In the genomic region with DNA sequence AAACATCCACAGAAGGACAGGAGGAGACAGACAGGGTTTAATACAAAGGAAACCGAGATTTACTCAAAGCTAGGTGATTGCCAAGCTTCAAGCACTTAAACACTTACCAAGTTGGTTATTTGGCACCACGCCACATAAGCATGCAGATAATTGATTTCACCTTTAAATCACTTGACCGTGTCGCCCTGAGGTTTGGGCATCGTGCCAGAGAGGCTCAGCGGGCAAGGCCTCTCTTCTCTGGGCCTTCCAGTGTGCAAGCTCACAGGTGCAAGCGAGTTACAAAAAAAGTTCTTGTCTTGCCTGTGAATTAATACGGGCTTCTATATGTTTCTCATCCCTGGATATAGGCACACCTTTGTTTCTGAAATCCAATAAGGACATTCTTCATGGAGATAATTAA, we compare ENCODE assay signal across 8 mouse cellular contexts.
DNase-seq lines count a peak whose midpoint lies in the region; ATAC-seq and TF ChIP-seq lines count a peak whose summit lies in the region.
"Had no signal": no experiment of that assay in that cellular context is flagged by ENCODE, and none has a peak within 500 bp of the region (broad histone marks: within the 10 kb centered on the region; RNA-seq: fewer than 3 reads in every experiment).

No protein-coding gene starts in this region.

- WGBS in hindbrain, embryonic 10.5 days = 76% methylated on average over 8 of the region's 8 CpGs
- WGBS in hindbrain, embryonic 11.5 days = 69% methylated on average over 8 of the region's 8 CpGs
- WGBS in embryonic facial prominence, embryonic 14.5 days = 16% methylated on average over 8 of the region's 8 CpGs
- WGBS in liver, postnatal 0 days (ENCODE audit: insufficient replicate concordance) = 59% methylated on average over 8 of the region's 8 CpGs

- H3K27me3 ChIP-seq in hindbrain, embryonic 10.5 days (ENCODE audit: insufficient read depth, poor library complexity, severe bottlenecking) = no peaks in the 10 kb centered on the region
- H3K27me3 ChIP-seq in hindbrain, embryonic 11.5 days (ENCODE audit: control insufficient read depth, insufficient read depth, low read length) = no peaks in the 10 kb centered on the region
- H3K27me3 ChIP-seq in embryonic facial prominence, embryonic 14.5 days (replicated peaks; ENCODE audit: control insufficient read depth, insufficient read depth, low read length) = no peaks in the 10 kb centered on the region
- no peaks in the 10 kb centered on the region for H3K27me3 ChIP-seq in liver, postnatal 0 days (ENCODE audit: insufficient read depth, low read length)
- H3K27me3 ChIP-seq: limb, embryonic 12.5 days had no signal

- no peaks in the 10 kb centered on the region for H3K36me3 ChIP-seq in hindbrain, embryonic 10.5 days
- no peaks in the 10 kb centered on the region for H3K36me3 ChIP-seq in hindbrain, embryonic 11.5 days (ENCODE audit: control insufficient read depth, insufficient read depth, low read length)
- no peaks in the 10 kb centered on the region for H3K36me3 ChIP-seq in embryonic facial prominence, embryonic 14.5 days (ENCODE audit: control insufficient read depth, insufficient read depth, low read length)
- H3K36me3 ChIP-seq in liver, postnatal 0 days (replicated peaks; ENCODE audit: insufficient read depth, low read length) = no peaks in the 10 kb centered on the region
- H3K36me3 ChIP-seq: limb, embryonic 12.5 days had no signal

- H3K9ac ChIP-seq in hindbrain, embryonic 11.5 days (ENCODE audit: low read depth, low read length) = no peak overlapping the region
- no peak overlapping the region for H3K9ac ChIP-seq in embryonic facial prominence, embryonic 14.5 days (ENCODE audit: low read depth, low read length)
- H3K9ac ChIP-seq in liver, postnatal 0 days (replicated peaks) = no peak overlapping the region
- H3K9ac ChIP-seq: limb, embryonic 12.5 days had no signal

- ATAC-seq in hindbrain, embryonic 11.5 days (ENCODE audit: low FRiP score) = no peak
- peak; percentile 51; the same call in 1 of the 2 replicates for ATAC-seq in embryonic facial prominence, embryonic 14.5 days (ENCODE audit: low read depth)
- no peak for ATAC-seq in liver, postnatal 0 days
- no peak for ATAC-seq in CD4-positive, CD25-positive, alpha-beta regulatory T cell, adult 4 months

- no peak for DNase-seq in hindbrain, embryonic 10.5 days (ENCODE audit: low spot score)
- no peak for DNase-seq in hindbrain, embryonic 11.5 days (ENCODE audit: low spot score)
- peak; percentile 19 to 31 for DNase-seq in adrenal gland, postnatal 36 days
- DNase-seq in embryonic facial prominence, embryonic 14.5 days (ENCODE audit: low spot score) = peak; percentile 83
- peak; percentile 29 for DNase-seq in liver, postnatal 0 days
- no peak for DNase-seq in layer of hippocampus, adult 2 months (ENCODE audit: low spot score in 2 of 2)

- H3K4me2 ChIP-seq in hindbrain, embryonic 11.5 days (replicated peaks; ENCODE audit: low read depth, low read length) = no peak overlapping the region
- no peak overlapping the region for H3K4me2 ChIP-seq in embryonic facial prominence, embryonic 14.5 days (ENCODE audit: low read depth, low read length)
- no peak overlapping the region for H3K4me2 ChIP-seq in liver, postnatal 0 days (ENCODE audit: low read depth, low read length)
- H3K4me2 ChIP-seq: limb, embryonic 12.5 days had no signal

- no peak for TF ChIP-seq EP300 in liver, postnatal 0 days (IDR thresholded peaks at IDR 0.05; ENCODE audit: low read depth)

- no peak for TF ChIP-seq CTCF in liver, postnatal 0 days (IDR thresholded peaks at IDR 0.05; ENCODE audit: low read depth)
- no peak for TF ChIP-seq CTCF in layer of hippocampus, adult 2 months (conservative IDR thresholded peaks at IDR 0.05)

- no peaks in the 10 kb centered on the region for H3K9me3 ChIP-seq in hindbrain, embryonic 10.5 days
- H3K9me3 ChIP-seq in hindbrain, embryonic 11.5 days (ENCODE audit: control insufficient read depth, low read length) = no peaks in the 10 kb centered on the region
- peaks cover 3% of the 10 kb centered on the region; the same call in 1 of the 2 replicates for H3K9me3 ChIP-seq in embryonic facial prominence, embryonic 14.5 days (ENCODE audit: control insufficient read depth, low read length)
- no peaks in the 10 kb centered on the region for H3K9me3 ChIP-seq in liver, postnatal 0 days (ENCODE audit: low read length)
- H3K9me3 ChIP-seq: limb, embryonic 12.5 days had no signal

- H3K4me1 ChIP-seq in hindbrain, embryonic 10.5 days (replicated peaks) = peaks cover 34% of the 10 kb centered on the region
- no peaks in the 10 kb centered on the region; the same call in 1 of the 2 replicates for H3K4me1 ChIP-seq in hindbrain, embryonic 11.5 days (replicated peaks; ENCODE audit: control insufficient read depth, insufficient read depth, low read length)
- H3K4me1 ChIP-seq in embryonic facial prominence, embryonic 14.5 days (ENCODE audit: control insufficient read depth, insufficient read depth, low read length) = peaks cover 17% of the 10 kb centered on the region
- H3K4me1 ChIP-seq in liver, postnatal 0 days (ENCODE audit: insufficient read depth) = no peaks in the 10 kb centered on the region

- no peak overlapping the region for H3K4me3 ChIP-seq in hindbrain, embryonic 10.5 days
- no peak overlapping the region for H3K4me3 ChIP-seq in hindbrain, embryonic 11.5 days (ENCODE audit: low read depth, low read length)
- H3K4me3 ChIP-seq in embryonic facial prominence, embryonic 14.5 days (ENCODE audit: low read depth, low read length) = no peak overlapping the region
- H3K4me3 ChIP-seq in liver, postnatal 0 days (ENCODE audit: low read depth, low read length) = no peak overlapping the region
- no peak overlapping the region for H3K4me3 ChIP-seq in layer of hippocampus, adult 2 months
- H3K4me3 ChIP-seq: limb, embryonic 12.5 days had no signal

- H3K27ac ChIP-seq in hindbrain, embryonic 10.5 days = 0 out of 2 replicates have a peak overlapping the region, but pooled peaks have one; percentile 18
- H3K27ac ChIP-seq in hindbrain, embryonic 11.5 days (ENCODE audit: low read depth, low read length) = no peak overlapping the region
- no peak overlapping the region for H3K27ac ChIP-seq in embryonic facial prominence, embryonic 14.5 days (replicated peaks; ENCODE audit: low read depth, low read length)
- H3K27ac ChIP-seq in liver, postnatal 0 days (ENCODE audit: low read depth) = no peak overlapping the region
- H3K27ac ChIP-seq in layer of hippocampus, adult 2 months = no peak overlapping the region

Comparison
In these comparisons a context has a peak if more than half of its experiments do, and no peak if none do; other contexts are left out.
1. DNase-seq: peak in adrenal gland, postnatal 36 days (2 of 2), embryonic facial prominence, embryonic 14.5 days (single experiment) and liver, postnatal 0 days (single experiment); none in hindbrain, embryonic 10.5 days (single experiment), hindbrain, embryonic 11.5 days (single experiment) and layer of hippocampus, adult 2 months (0 of 2).